Mouse (Mus musculus): ENCODE measurements around the gene Ackr3.

- TF ChIP-seq CTCF (IDR thresholded peaks at IDR 0.05; ENCODE audit: borderline replicate concordance, extremely low read depth, insufficient read depth, insufficient read length) = no peak
- TF ChIP-seq POLR2A (IDR thresholded peaks at IDR 0.05; ENCODE audit: borderline replicate concordance, extremely low read depth, insufficient read depth, insufficient read length, poor library complexity, severe bottlenecking) = no peak
Measured at GRCm38 (mm10) chr1:90225603-90226254, 21.9 kb downstream of the Ackr3 start.

All from brain, embryonic 14.5 days (tissue).